Comparison of ENCODE assay signal across 12 mouse cellular contexts in the genomic region with DNA sequence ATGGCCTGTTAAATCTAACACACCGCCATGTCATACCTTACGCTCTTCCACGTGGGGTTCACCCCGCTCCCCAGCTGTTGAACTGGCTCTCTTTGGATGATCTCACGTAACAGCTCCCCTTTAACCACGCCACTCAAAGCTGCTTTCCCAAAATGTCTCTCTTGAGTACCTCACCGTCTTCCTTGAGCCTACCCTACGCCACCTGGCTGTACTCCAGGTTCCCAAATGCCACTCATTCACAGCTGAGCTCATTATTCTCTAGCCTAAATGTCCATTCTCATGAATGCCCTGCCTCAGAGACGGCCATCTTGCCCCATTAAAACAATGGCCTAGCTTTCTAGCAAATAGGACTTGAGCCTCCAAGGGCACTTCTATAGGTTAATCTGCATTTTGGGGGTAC.
"Had no signal": no experiment of that assay in that cellular context is flagged by ENCODE, and none has a peak within 500 bp of the region (broad histone marks: within the 10 kb centered on the region; RNA-seq: fewer than 3 reads in every experiment).

No protein-coding gene starts in this region.

- H3K4me1 ChIP-seq: liver, embryonic 13.5 days had no signal

- H3K4me3 ChIP-seq: liver, embryonic 13.5 days had no signal

- H3K4me2 ChIP-seq: liver, embryonic 13.5 days; midbrain, embryonic 11.5 days had no signal

- DNase-seq: kidney, adult 2 months; kidney, postnatal 25 days; liver, embryonic 13.5 days; lung, adult 2 months; lung, postnatal 14 days; lung, postnatal 4 days; midbrain, embryonic 14.5 days; thymus, adult 2 months; thymus, postnatal 14 days; thymus, postnatal 4 days had no signal

- H3K9me3 ChIP-seq: liver, embryonic 13.5 days had no signal

- H3K27ac ChIP-seq: kidney, postnatal 0 days; liver, embryonic 13.5 days had no signal

- H3K36me3 ChIP-seq: liver, embryonic 13.5 days had no signal

- H3K9ac ChIP-seq: liver, embryonic 13.5 days had no signal

- H3K27me3 ChIP-seq: liver, embryonic 13.5 days had no signal
